Mouse (Mus musculus): ENCODE measurements around the gene Zmym3. TPM values are rescaled to one million over a fixed set of nuclear protein-coding genes. Genes with fewer than 3 reads are reported as not detected.
"Not testable (repeated sequence)": the region's sequence is repeated elsewhere in the genome, so short reads cannot be mapped to it uniquely, and the experiment has no call there.

The Zmym3 gene
- polyA plus RNA-seq, 1 experiment from 2014 or later = 33.0 TPM

DNA sequence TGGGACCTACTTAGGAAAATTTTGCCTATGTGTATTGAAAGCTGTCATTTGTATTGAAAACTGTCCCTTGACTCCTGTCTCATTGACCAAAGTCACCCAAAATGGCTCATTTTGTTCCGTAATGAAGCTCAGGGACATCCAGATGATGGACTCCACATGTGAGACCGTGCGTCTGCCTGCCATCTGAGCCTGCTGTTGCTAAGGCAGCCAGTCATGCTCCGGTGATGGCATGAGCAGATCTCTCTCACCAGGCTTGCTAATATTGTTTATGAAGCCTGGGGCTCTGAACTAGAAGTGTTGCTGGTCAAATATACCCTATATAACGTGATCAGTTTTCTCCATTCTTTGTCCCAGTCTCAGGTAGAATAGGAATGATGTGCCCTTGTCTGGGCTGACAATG is 47.7 kb downstream of the Zmym3 start:
- ATAC-seq (ENCODE audit: insufficient number of reproducible peaks, low FRiP score, low TSS enrichment, low read depth) = no peak
- Histone ChIP-seq H3K27ac (replicated peaks) (no peak overlapping the region), H3K4me3 (replicated peaks) (no peak overlapping the region), H3K36me3 (no peaks in the 10 kb centered on the region), H3K27me3 (peaks cover 8% of the 10 kb centered on the region; the same call in 1 of the 2 replicates), H3K4me1 (no peaks in the 10 kb centered on the region), H3K9me3 (replicated peaks) (no peaks in the 10 kb centered on the region), H3K9ac (no peak overlapping the region), H3K4me2 (replicated peaks) (no peak overlapping the region)
- WGBS = 43% methylated on average over 5 of the region's 5 CpGs

DNA sequence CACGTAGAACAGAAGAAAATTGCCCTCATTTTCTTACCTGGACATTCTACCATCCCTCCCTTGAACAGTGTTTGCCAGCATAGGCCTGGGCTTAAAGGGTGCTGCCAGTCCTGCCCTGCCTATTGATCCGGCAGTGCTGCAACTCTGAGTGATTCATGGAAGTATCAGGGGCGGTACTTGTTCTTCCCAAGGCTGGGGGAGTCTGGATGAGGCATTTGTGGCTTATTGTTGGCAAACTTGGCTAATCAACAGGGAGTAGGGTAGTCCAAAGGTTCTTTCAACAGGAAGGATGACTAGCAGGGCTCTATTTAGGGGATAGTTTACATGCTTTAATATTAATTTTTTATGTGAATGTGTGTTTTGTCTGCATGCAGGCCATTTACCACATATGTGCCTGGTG is 50.1 kb downstream of the Zmym3 start:
- 74% methylated on average over 3 of the region's 3 CpGs for WGBS
- H3K4me1 ChIP-seq = no peaks in the 10 kb centered on the region
- H3K27me3 ChIP-seq = no peaks in the 10 kb centered on the region
- ATAC-seq (ENCODE audit: insufficient number of reproducible peaks, low FRiP score, low TSS enrichment, low read depth) = no peak
- H3K4me2 ChIP-seq (replicated peaks) = no peak overlapping the region
- H3K36me3 ChIP-seq = no peaks in the 10 kb centered on the region
- H3K4me3 ChIP-seq (replicated peaks) = no peak overlapping the region
- no peak overlapping the region for H3K9ac ChIP-seq
- H3K9me3 ChIP-seq (replicated peaks) = no peaks in the 10 kb centered on the region
- H3K27ac ChIP-seq (replicated peaks) = no peak overlapping the region

- Histone ChIP-seq H3K9ac (no peak overlapping the region), H3K4me1 (no peaks in the 10 kb centered on the region), H3K9me3 (replicated peaks) (no peaks in the 10 kb centered on the region), H3K4me3 (replicated peaks) (no peak overlapping the region), H3K27ac (replicated peaks) (no peak overlapping the region), H3K36me3 (no peaks in the 10 kb centered on the region), H3K4me2 (replicated peaks) (no peak overlapping the region), H3K27me3 (no peaks in the 10 kb centered on the region)
- 65% methylated on average over 7 of the region's 7 CpGs for WGBS
- ATAC-seq (ENCODE audit: insufficient number of reproducible peaks, low FRiP score, low TSS enrichment, low read depth) = no peak
Observed at GRCm38 (mm10) chrX:101369001-101369400, 51.6 kb downstream of the Zmym3 start.

DNA sequence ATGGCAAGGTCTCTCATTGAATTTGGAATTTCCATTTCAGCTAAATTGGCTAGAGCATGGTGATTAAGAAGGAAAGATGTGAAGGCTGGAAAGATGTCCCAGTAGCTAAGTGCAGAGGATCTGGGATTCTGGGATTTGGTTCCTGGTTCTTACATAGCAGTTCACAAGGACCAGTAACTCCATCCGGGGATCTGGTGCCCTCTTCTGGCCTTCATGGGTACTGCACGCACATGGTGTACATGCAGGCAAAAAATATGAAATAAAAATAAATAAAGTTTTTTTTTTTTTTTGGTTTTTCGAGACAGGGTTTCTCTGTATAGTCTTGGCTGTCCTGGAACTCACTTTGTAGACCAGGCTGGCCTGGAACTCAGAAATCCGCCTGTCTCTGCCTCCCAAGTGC is 61.7 kb downstream of the Zmym3 start:
- not testable (repeated sequence) for H3K9me3 ChIP-seq (replicated peaks); H3K27me3 ChIP-seq; ATAC-seq (ENCODE audit: insufficient number of reproducible peaks, low FRiP score, low TSS enrichment, low read depth); H3K4me3 ChIP-seq (replicated peaks); H3K4me2 ChIP-seq (replicated peaks); H3K9ac ChIP-seq; H3K27ac ChIP-seq (replicated peaks); H3K36me3 ChIP-seq; H3K4me1 ChIP-seq
- WGBS = 67% methylated on average over 4 of the region's 4 CpGs

Other genes starting within 250 kb of the Zmym3 start
- gene Snx12, start 198.3 kb downstream of the Zmym3 start, polyA plus RNA-seq (2015; fragmentation: Nextera tagmentation; extraction: Ambion mirVana) = 52.1 and 58.3 TPM in 2 replicates
- 3.4 and 4.4 TPM in 2 replicates for gene Foxo4, start 166.3 kb downstream of the Zmym3 start, polyA plus RNA-seq (2015; fragmentation: Nextera tagmentation; extraction: Ambion mirVana)
- not detected in 2 replicates for gene Gm614, start 156.9 kb downstream of the Zmym3 start, polyA plus RNA-seq (2015; fragmentation: Nextera tagmentation; extraction: Ambion mirVana)
- 14.2 and 15.3 TPM in 2 replicates for gene Il2rg, start 152.6 kb downstream of the Zmym3 start, polyA plus RNA-seq (2015; fragmentation: Nextera tagmentation; extraction: Ambion mirVana)
- gene Gm20489, start 151.8 kb downstream of the Zmym3 start, polyA plus RNA-seq (2015; fragmentation: Nextera tagmentation; extraction: Ambion mirVana) = not detected in 2 replicates
- gene Med12, start 146.8 kb downstream of the Zmym3 start, polyA plus RNA-seq (2015; fragmentation: Nextera tagmentation; extraction: Ambion mirVana) = 33.3 and 39.3 TPM in 2 replicates
- gene Nlgn3, start 121.7 kb downstream of the Zmym3 start, polyA plus RNA-seq (2015; fragmentation: Nextera tagmentation; extraction: Ambion mirVana) = 11.6 and 12.8 TPM in 2 replicates
- 0.24 and 0.34 TPM in 2 replicates for gene Gjb1, start 44.5 kb downstream of the Zmym3 start, polyA plus RNA-seq (2015; fragmentation: Nextera tagmentation; extraction: Ambion mirVana)
- 364 and 374 TPM in 2 replicates for gene Nono, start 8.5 kb upstream of the Zmym3 start, polyA plus RNA-seq (2015; fragmentation: Nextera tagmentation; extraction: Ambion mirVana)
- 53.1 and 66.4 TPM in 2 replicates for gene Itgb1bp2, start 28.2 kb upstream of the Zmym3 start, polyA plus RNA-seq (2015; fragmentation: Nextera tagmentation; extraction: Ambion mirVana)
- gene Taf1, start 111.9 kb upstream of the Zmym3 start, polyA plus RNA-seq (2015; fragmentation: Nextera tagmentation; extraction: Ambion mirVana) = 11.6 and 11.8 TPM in 2 replicates
- gene Ogt, start 219.2 kb upstream of the Zmym3 start, polyA plus RNA-seq (2015; fragmentation: Nextera tagmentation; extraction: Ambion mirVana) = 160 and 168 TPM in 2 replicates